Mouse (Mus musculus): ENCODE data around the gene Syvn1. TPM values are rescaled to one million over a fixed set of nuclear protein-coding genes. Genes with fewer than 3 reads are reported as not detected.
"Not testable (repeated sequence)": the region's sequence is repeated elsewhere in the genome, so short reads cannot be mapped to it uniquely, and the experiment has no call there.

Gene Syvn1
- total and polyA plus RNA-seq, 2 experiments from 2014 or later = 23.7 to 27.7 TPM

GRCm38 (mm10) chr19:6040002-6040401, 6.4 kb upstream of the Syvn1 start:
- H3K9ac ChIP-seq = no peak overlapping the region
- no peak for ATAC-seq
- H3K9me3 ChIP-seq (ENCODE audit: low read length) = no peaks in the 10 kb centered on the region
- H3K4me3 ChIP-seq (ENCODE audit: low read depth, low read length) = no peak overlapping the region
- no peak for TF ChIP-seq CTCF (IDR thresholded peaks at IDR 0.05; ENCODE audit: low read depth)
- no peaks in the 10 kb centered on the region for H3K4me1 ChIP-seq (ENCODE audit: insufficient read depth)
- no peak overlapping the region for H3K4me2 ChIP-seq (ENCODE audit: low read depth)
- no peak for DNase-seq
- no peaks in the 10 kb centered on the region for H3K27me3 ChIP-seq (ENCODE audit: insufficient read depth, low read length)
- H3K27ac ChIP-seq (ENCODE audit: low read depth, low read length) = no peak overlapping the region
- no peaks in the 10 kb centered on the region for H3K36me3 ChIP-seq (ENCODE audit: insufficient read depth)

- 84% methylated on average over 9 of the region's 9 CpGs for WGBS
- Histone ChIP-seq H3K36me3 (ENCODE audit: insufficient read depth) (no peaks in the 10 kb centered on the region), H3K27ac (ENCODE audit: low read depth, low read length) (no peak overlapping the region), H3K4me2 (ENCODE audit: low read depth) (no peak overlapping the region), H3K4me1 (ENCODE audit: insufficient read depth) (peaks cover 5% of the 10 kb centered on the region; the same call in 1 of the 2 replicates), H3K9me3 (ENCODE audit: low read length) (no peaks in the 10 kb centered on the region), H3K9ac (no peak overlapping the region), H3K27me3 (ENCODE audit: insufficient read depth, low read length) (no peaks in the 10 kb centered on the region), H3K4me3 (ENCODE audit: low read depth, low read length) (no peak overlapping the region)
- DNase-seq (no peak), ATAC-seq (no peak)
- TF ChIP-seq CTCF (IDR thresholded peaks at IDR 0.05; ENCODE audit: low read depth) = no peak
These were observed 4.1 kb upstream of the Syvn1 start for GRCm38 (mm10) chr19:6042293-6042692.

DNA sequence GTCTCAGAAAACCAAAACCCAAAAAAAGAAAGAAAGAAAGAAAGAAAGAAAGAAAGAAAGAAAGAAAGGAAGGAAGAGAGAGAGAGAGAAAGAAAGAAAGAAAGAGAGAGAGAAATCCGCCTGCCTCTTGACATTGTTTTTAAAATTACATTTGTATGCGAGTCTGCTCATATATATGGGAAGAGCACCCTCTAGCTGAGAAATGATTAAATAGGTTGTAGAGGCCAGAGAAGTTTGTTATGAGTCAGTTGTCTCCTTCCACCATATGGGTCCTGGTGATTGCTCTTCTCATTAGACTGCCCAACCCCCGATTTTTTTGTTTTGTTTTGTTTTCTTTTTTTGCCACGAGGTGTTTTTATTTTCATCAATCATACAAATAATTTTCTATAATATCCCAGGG, 2.3 kb upstream of the Syvn1 start:
- not testable (repeated sequence) for H3K27ac ChIP-seq (ENCODE audit: low read depth, low read length); H3K4me2 ChIP-seq (ENCODE audit: low read depth); H3K4me3 ChIP-seq (ENCODE audit: low read depth, low read length); H3K36me3 ChIP-seq (ENCODE audit: insufficient read depth); H3K9ac ChIP-seq; H3K9me3 ChIP-seq (ENCODE audit: low read length); H3K27me3 ChIP-seq (ENCODE audit: insufficient read depth, low read length); ATAC-seq
- 54% methylated on average over 4 of the region's 4 CpGs for WGBS
- peaks cover 12% of the 10 kb centered on the region; the same call in 1 of the 2 replicates for H3K4me1 ChIP-seq (ENCODE audit: insufficient read depth)
- peak; percentile 57 for TF ChIP-seq CTCF (IDR thresholded peaks at IDR 0.05; ENCODE audit: low read depth)
- peak; percentile 56 for DNase-seq

DNA sequence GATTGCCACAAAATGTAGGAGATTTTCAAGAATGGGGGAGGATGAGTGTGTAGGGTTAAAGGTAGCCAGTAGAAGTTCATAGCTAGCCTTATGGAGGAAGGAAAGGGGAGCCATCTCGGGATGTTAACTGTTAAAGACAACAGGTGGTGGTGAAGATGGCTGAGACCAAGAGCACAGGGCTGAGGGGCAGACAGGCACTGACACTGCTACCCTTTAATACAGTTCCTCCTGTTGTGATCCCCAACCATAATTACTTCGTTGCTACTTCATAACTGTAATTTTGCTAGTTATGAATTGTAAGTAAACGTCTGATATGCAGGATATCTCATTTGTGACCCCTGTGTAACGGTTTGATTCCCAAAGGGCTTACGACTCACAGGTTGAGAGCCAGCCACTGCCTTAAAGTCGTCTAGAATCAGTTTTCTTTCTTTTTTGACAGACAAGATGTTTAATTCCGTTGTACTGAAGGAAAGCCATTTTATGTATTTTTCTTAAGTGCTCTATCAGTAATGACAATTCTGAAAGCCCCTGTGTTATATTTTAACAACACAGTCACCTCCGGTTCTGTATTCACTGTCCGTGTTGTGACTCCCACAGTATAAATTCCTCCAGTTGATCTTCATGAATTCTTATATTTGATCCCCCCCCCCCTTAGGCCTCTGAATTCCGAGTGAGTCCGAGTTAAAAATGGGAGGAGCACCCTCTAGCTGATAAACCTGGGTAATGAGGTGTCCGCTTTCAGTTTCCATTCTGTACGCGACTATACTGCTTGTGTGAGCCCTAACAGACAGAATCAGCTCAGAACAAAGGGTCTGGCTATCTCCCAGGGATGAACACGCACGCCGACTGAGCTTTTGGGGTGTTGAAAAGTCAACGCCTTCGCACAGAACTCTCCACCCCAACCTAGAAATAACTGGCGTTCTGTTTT, 746 bp upstream of the Syvn1 start:
- Histone ChIP-seq H3K27ac (ENCODE audit: low read depth, low read length) (peak overlapping the region; percentile 98), H3K9ac (peak overlapping the region; percentile 90), H3K4me1 (ENCODE audit: insufficient read depth) (peaks cover 12% of the 10 kb centered on the region; the same call in 1 of the 2 replicates), H3K36me3 (ENCODE audit: insufficient read depth) (peaks cover 22% of the 10 kb centered on the region), H3K9me3 (ENCODE audit: low read length) (no peaks in the 10 kb centered on the region), H3K27me3 (ENCODE audit: insufficient read depth, low read length) (no peaks in the 10 kb centered on the region), H3K4me2 (ENCODE audit: low read depth) (peak overlapping the region; percentile 95), H3K4me3 (ENCODE audit: low read depth, low read length) (peak overlapping the region; percentile 89)
- ATAC-seq (peak; percentile 28), DNase-seq (no peak)
- peak; percentile 36; the same call in 1 of the 2 replicates for TF ChIP-seq CTCF (IDR thresholded peaks at IDR 0.05; ENCODE audit: low read depth)
- WGBS = 18% methylated on average over 20 of the region's 20 CpGs

DNA sequence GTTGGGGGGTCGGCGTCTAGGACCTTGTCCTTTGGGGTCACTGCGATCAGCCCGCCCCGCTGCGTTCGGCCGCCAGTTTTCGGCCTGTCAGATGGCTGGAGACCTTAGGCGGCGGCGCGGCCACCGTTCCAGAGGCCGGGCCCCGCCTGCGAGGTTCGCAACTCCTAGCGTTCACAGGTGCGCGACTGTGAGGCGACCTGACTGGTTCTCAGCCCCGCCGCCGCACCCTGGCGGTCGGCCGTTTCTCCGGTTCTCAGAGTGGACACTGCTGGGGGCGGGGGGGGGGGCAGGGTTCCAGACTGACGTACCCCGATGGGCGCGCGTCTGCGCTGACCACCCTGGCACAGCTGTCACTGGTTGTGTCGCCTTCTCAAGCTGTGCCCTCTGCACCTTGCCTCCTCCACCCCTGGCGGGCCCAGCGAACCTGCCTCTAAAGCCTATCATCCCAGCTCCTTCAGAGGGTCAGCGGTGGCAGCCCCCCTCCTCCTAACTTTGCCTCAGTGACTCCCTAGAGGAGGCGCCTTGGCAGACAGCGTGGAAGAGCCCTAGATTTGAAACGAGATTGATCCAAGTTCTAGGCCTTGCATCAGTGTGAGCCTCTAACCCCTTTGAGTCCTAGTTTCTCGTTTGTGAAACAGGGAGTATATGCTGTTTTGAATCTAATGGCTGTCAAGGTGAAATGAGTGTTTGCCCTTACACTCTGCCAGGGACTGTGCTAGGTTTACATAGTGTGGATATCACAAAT, 950 bp downstream of the Syvn1 start:
- H3K4me3 ChIP-seq (ENCODE audit: low read depth, low read length) = peak overlapping the region; percentile 89
- H3K27me3 ChIP-seq (ENCODE audit: insufficient read depth, low read length) = no peaks in the 10 kb centered on the region
- H3K9me3 ChIP-seq (ENCODE audit: low read length) = no peaks in the 10 kb centered on the region
- H3K27ac ChIP-seq (ENCODE audit: low read depth, low read length) = peak overlapping the region; percentile 98
- H3K4me1 ChIP-seq (ENCODE audit: insufficient read depth) = peaks cover 12% of the 10 kb centered on the region; the same call in 1 of the 2 replicates
- H3K4me2 ChIP-seq (ENCODE audit: low read depth) = peak overlapping the region; percentile 95
- TF ChIP-seq CTCF (IDR thresholded peaks at IDR 0.05; ENCODE audit: low read depth) = 0 out of 2 replicates have a peak, but pooled peaks have one; percentile 2
- ATAC-seq (peak; percentile 0; the same call in 1 of the 2 replicates), DNase-seq (no peak)
- H3K9ac ChIP-seq = peak overlapping the region; percentile 90
- H3K36me3 ChIP-seq (ENCODE audit: insufficient read depth) = peaks cover 39% of the 10 kb centered on the region
- 2% methylated on average over 42 of the region's 44 CpGs for WGBS

DNA sequence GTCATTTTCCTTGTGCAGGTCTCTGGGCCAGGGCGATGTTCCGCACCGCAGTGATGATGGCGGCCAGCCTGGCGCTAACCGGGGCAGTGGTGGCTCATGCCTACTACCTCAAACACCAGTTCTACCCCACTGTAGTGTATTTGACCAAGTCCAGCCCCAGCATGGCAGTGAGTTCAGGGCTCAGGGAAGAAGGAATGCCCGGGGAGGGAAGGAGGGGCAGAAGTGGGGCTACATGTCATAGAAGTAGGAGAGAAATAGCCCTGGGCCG, 1.5 kb downstream of the Syvn1 start:
- Histone ChIP-seq H3K27ac (ENCODE audit: low read depth, low read length) (no peak overlapping the region), H3K4me3 (ENCODE audit: low read depth, low read length) (peak overlapping the region; percentile 89), H3K9me3 (ENCODE audit: low read length) (no peaks in the 10 kb centered on the region), H3K4me2 (ENCODE audit: low read depth) (peak overlapping the region; percentile 95), H3K4me1 (ENCODE audit: insufficient read depth) (peaks cover 12% of the 10 kb centered on the region; the same call in 1 of the 2 replicates), H3K36me3 (ENCODE audit: insufficient read depth) (peaks cover 44% of the 10 kb centered on the region), H3K27me3 (ENCODE audit: insufficient read depth, low read length) (no peaks in the 10 kb centered on the region), H3K9ac (no peak overlapping the region)
- no peak for DNase-seq
- WGBS = 93% methylated on average over 8 of the region's 8 CpGs
- no peak for TF ChIP-seq CTCF (IDR thresholded peaks at IDR 0.05; ENCODE audit: low read depth)
- ATAC-seq = no peak

Measured in forebrain, postnatal 0 days (tissue).